Mouse (Mus musculus) lung, postnatal 25 days (tissue): ENCODE results near the gene Gm17545.

Source experiments
- DNase-seq: peaks from one replicate; pipeline ENCODE4 v3.0.0; 2022; ENCODE audit warnings: low spot score

Gene Gm17545

DNA sequence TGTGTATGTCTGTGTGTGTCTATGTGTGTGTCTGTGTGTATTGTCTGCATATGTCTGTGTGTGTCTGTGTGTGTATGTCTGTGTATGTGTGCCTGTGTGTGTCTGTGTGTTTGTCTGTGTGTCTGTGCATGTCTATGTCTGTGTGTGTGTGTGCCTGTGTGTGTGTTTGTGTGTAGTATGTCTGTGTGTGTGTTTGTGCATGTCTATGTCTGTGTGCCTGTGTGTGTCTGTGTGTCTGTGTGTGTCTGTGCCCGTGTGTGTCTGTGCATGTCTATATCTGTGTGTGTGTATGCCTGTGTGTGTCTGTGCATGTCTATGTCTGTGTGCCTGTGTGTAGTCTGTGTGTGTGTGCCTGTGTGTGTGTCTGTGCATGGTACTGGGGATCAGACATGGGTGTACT is 9.0 kb upstream of the Gm17545 start:
- DNase-seq = no peak

DNA sequence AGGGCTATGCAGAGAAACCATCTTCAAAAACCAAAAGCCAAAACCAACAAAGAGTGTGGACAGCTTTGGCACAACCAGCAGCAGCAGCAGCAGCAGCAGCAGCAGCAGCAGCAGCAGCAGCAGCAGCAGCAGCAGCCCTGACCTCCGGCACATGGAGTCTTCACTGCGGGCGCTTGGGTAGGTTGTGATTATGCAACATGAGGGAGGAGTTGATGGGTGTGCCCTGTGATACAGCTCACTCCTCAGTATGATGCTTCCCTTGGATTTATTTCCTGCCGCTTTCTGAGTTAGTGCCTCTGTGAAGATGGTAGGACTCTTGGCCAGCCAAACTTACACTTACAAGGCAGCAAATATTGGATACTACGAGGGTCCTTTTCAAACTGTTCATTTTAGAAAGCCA is 6.9 kb upstream of the Gm17545 start:
- no peak for DNase-seq

DNA sequence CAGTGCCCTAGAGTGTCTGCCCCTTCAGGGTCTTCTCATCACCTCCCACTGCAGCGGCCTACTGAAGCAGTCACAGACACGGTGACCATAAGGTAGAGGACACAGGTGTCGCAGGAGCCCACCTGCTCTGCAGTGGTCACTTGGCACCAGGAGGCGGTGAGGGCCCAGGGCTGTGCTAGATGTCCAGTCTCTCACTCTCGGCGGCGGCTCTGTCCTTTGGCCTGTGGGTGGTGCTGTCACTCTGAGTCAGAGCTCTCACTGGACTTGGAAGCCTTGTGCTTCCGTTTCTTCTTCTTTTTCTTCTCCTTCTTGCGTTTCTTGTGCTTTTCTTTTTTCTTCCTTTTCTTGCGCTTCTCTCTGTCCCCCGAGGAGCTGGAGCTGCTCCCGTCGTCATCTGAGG is 5.7 kb upstream of the Gm17545 start:
- no peak for DNase-seq

DNA sequence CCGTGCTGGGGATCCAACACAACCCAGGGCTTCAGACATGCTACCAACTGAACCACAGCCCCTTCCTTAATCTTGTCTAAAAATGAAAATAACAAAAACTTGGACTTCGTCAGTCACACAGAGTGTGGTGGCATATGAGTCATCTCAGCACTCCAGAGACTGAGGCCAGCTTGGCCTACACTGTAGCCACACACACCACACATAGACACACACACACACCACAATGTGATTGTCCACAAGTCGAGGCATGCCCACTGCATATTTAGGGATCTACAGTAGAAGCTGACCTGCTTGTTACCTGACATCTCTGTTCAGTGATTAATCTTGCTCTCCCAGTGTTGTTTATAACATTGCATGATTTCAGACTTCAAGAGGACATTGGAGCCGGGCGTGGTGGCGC is 4.9 kb upstream of the Gm17545 start:
- DNase-seq = no peak

DNA sequence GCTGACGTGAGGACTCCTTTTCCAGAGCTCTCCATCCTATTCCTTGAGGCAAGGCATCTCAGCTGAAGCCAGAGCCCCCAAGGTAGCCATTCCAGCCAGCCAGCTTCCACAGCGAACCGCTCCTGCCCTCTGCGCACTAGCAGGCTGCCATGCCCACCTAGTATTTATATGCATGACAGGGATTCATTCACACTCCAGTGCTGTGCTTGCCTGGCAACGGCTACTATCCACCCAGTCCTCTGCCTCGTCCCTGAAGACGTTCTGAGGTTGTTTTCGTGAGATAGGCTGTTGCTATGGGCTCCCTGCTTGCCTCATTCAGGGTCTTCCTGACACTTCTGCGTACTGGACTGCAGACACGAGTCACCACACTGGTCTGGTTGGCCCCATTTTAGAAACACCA is 1.4 kb upstream of the Gm17545 start:
- no peak for DNase-seq

DNA sequence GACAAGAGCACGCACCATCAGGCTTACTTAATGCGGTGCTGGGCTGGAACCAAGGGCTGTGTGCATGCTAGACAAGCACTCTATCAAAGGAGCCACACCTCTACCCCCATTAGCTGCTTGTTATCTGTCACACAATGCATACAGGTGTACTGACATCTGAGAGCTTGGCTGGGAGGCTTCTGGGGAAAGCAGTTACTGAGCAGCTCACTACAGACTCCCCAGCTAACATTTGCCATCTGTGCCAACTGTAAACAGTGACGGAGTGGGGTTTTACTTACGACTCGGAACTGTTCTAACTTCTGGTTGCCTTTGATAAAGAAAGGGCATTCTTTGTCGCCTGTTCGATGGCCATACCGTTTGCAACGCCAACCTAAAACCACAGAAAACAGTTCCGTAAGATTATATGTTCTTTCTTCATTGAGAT is 577 bp upstream of the Gm17545 start:
- DNase-seq = no peak

DNA sequence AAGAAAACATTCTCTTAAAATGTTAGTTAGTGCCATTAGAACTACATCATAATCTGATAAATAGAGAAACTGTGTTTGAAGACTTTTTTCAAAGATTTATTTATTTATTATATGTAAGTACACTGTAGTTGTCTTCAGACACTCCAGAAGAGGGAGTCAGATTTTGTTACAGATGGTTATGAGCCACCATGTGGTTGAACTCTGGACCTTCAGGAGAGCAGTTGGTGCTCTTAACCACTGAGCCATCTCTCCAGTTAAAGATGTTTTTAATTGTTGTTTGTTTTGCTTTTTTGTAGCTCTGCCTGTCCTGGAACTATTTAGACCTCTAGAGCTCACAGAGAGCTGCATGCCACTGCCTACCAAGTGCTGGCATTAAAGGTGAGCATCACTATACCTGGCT is 951 bp downstream of the Gm17545 start:
- no peak for DNase-seq

DNA sequence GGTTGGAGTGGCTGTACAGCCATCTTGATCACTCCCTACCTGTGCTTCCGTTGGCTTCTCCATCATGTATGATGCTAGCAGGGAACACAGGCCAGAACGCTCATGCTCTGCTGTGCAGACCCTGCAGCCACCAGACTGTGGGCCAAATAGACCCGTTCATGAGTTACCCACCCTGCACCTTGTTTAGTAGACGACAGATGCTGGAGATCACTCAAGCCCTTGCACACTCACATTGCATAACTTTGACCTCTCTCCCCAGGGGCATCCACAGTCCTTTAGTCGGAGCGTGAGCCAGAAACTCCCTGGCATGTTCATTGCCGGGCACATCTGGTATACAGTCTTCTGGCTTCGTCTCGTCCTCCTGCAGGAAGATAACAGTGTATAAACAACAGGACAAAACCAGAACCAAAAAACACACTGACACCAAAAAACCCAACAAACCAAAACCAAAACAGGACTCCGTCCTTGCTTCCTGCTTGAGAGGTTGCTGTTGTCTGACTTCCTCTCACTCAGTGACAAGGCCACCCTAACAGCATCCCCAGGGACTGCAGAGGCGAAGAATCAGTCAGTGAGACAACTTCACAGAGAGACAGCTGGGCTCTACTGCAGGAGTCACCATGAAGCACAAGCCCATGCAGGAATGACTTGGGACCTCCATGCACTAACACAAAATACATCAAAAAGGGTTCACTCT is 3.2 kb downstream of the Gm17545 start:
- peak; percentile 19 for DNase-seq

DNA sequence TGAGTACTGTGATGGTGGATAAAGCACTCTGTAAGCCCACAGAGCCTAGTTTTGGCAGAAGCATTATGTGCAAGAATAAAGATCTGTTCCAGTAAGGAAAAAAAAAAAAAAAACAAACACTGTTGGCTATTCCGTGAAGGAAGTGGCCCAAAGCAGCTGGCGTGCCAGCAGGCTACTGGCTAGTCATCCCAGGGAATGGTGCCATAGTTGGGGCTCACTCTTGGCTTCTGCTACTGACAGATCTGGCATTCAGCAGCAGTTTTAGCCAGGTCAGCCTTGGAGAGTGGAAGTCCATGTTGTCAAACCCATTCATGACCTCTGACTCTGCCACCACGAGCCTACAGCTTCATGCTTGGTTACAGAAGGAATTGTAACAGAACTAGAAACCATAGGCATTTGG is 7.9 kb downstream of the Gm17545 start:
- DNase-seq = no peak

DNA sequence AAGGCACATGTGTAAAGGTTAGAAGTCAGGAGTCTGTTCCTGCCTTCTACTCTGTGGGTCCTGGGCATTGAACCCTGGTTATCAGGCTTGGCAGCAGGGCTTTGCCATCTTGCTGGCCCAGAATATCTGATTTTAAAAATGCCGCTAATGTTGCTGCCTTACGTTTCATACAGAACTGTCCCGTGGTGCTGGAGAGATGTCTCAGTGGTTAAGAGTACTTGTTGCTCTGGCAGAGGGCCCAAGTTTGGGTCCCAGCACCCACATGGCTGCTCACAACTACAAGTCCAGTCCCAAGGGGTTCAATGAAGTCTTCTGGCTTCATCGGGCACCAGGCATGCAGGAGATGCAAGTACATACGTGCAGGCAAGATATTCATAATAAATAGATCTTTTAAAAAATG is 12.1 kb downstream of the Gm17545 start:
- no peak for DNase-seq

DNA sequence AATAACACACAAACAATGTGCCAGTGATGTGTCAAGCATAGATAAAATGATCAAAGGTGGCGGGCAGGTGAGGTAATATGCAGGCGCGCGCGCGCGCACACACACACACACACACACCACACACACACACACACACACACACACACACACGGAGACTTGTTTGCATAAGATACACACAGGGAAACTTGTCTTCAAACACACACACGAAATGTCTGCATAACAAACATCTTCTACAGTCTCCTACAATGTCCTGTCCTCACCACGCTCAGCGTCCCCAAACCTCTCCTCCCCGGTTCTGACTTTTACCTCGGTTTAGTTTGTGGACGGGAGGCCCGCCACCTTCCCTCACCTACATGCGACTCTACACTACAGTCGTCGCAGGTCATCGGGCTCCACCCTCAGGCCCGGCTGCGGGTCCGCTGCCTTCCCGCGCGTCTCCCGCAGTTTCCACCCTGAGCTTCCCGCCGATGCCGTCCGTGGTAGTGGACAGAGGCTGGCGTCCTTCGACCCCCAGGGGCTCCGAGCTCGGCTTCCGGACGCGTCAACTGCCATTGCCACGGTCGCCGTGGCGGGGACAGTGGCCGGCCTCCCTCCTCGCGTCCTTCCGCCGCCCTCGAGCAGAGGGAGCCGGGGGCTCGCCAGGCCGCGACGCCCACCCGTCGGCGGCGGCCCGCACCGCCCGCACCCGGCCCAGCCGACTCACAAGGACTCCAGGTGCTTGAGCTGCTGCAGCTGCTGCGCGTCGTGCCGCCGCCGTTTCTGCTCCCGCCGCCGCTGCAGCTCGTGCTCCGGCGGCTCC is 13.5 kb downstream of the Gm17545 start:
- peak; percentile 31 for DNase-seq

DNA sequence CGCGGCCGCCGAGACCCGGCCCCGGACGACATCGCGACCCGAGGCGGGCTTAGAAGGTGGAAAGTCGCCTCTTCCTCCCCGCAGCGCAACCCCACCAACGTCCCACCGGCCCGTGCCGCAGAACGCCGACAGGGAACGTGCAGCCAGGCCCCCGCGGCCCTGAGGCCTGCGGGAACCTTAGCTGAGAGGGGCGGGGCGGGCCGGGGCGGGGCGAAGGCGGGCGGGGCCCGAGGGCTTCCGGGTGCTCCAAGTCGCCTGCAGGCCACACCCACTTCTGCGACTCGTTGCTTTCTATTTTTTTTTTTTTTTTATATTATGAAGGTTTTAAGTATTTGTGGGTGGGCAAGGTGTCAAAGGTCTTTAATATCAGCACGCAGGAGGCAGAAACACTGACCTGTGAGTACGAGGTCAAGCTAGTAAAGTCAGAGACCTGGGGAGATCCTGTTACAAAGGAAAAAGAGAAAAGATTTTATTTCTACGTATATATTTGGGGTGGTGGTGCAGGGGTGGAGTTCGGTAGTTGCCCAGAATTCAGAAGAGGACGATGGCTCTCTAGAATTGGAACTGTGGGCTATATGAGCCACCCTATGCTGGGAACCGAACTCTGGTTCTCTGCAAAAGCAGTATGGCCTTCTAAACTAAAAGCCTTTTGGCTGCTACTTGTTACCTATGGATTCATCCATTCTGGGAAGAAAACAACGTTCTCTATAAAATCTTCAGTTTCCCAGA is 14.2 kb downstream of the Gm17545 start:
- peak; percentile 56 for DNase-seq

DNA sequence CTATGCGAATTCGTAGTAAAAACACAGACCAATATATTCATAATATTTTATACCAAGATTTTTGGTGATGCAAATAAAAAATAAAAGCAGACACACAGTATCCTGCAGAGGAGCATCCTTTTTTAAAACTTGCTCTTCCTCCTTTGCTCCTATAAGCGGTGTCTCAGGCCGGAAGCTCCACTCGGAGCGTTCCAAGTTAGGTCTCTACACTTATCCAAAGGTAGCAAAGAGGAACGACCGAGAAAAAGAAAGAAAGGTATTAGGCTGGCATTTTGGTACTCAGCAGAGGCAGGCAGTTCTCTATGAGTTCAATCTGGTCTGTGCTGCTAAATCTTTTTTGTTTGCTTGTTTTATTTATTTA is 14.8 kb downstream of the Gm17545 start:
- no peak for DNase-seq

DNA sequence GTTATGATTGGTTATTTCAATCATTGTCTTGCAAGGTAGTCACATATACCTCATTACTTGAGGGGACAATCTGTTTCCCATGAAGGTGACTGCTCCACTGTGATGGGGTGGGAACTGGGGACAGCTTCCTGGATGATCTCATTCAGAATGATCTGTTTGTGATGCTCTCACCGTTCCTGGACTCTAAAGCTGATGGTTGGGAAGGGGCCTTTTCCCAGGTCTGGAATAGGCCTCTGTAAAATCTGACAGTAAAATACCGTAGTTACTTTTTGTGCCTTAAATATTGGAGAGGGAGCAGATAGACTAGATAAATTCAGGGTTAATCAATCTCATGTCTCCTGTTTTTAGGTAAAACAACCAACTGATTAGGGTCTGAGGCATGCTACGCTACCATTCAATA is 15.6 kb downstream of the Gm17545 start, which contains the start of gene Rp9:
Gene Rp9 (minus strand): TSS at position 101 of the 400 bp plus-strand sequence.
- DNase-seq = no peak

DNA sequence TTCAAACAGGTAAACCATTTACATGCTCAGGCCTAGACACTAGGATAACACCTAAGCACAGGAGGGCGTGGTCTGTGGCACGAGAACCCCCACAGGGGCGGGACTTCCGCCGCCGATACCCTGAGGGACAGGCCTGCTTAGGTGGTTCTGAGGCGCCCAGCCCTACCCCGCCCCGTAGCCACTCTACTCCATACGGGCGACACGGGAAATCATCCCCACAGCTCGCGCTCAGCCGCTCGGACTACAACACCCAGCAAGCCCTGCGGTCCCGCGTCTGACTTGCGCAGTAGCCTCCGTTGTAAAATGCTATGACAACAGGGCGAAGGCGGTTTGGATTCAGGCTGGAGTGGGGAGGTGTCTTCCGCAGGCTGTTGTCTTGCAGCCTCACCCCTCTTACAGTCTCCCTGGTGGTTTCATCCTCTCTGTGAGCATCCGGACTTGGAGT is 21.4 kb downstream of the Gm17545 start, which contains the start of gene Bbs9:
Gene Bbs9 (plus strand): TSS at position 292 of the 445 bp plus-strand sequence.
- DNase-seq = peak; percentile 94

DNA sequence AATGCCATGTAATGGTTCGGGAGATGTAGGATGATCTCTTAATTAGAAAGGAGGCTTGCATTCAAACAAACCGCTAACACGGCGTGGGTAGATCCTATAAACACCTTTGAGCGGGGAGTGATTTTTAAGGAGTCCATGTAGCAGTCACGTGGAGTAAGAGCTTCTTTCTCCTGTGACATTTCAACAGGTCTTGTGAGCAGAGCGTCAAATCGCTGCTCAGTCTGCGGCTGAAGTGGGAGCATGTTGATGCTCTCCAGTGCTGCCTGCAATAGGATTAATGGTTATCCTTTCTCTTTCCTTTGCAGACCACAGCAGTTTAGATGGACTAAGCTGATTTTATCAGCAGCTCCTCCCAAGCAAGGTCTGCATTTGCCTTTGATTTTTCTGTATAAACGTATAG is 22.2 kb downstream of the Gm17545 start:
- DNase-seq = no peak

DNA sequence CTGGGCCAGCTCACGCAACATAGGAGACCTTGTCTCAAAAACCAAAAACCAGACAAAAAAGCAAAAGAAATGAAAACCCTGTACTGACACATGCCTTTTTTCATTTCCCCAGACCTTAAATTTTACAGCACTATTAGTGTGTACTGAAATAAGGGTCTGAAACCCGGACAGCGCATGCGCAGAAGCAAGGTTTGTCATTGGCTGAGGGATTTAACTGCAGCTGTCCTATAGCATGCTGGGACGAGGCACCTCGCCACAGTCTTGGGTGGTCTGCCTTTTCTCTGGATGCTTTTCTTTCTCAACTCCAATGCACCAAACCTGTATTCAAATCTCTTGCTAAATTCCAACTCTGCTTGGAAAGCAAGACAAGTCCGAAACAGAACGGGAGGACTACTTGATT is 24.9 kb downstream of the Gm17545 start:
- no peak for DNase-seq

DNA sequence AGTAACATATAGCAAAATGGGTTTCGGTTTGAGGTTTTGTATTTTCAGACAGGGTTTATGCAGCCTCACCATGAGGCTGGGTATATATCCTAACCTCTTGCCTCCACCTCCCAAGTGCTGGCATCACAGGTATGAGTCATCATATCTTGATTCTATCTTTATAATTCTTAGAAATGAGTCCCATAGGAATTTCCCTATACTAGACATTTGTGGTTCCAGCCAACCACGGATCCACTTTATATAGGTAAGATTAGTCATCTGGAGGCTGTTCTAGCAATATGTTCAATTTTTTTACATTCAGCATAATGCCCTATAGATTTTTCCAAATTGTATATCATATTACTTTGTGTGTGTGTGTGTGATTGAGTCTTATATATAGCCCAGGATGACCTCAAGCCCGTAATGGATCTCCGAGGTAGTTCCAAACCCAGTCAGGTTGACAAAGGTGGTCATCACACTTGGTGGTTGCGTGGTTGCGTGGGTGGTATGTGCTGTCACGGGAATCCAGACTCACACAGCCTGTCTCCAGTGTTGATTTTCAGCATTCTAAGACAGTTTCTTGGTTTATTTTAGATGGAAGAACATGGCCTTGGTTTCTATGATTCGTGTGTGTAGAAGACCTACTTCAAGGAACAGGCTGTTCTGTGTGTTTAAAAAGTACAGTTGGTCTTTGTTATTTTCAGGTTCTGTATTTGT is 29.9 kb downstream of the Gm17545 start:
- no peak for DNase-seq

DNA sequence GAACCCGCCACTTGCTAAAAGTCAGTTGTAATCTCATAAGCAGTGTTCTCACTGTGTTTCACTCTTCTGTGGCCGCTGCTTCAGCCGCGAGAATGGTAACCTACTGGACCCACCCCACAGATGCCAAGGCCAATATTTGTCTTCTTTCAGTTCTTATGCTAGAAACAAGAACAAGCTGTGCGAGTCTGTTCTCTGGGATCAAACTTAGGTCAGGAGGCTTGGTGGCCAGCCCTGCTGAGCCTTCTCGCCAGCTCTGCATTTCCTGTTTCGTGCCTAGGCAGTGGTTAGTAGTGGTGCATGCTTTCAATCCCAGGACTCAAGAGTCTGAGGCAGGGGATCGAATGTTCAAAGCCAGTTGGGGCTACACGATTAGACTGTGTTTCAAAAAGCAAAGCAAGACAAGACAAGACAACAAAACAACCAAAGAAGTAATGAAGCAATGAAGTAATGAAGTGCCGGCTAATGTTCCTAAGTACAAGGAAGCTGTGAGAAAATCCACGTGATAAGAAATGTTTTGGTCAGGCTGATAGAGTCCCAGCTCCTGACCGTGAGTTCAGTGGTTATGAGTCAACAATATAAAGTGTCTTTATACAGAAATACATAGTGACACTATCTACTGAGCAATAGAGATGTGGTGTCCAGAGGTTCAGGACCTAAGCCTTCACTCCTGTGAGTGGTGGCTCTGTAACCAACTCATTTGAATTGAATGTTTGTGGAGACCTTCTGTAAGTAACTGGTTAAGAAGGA is 30.6 kb downstream of the Gm17545 start:
- peak; percentile 59 for DNase-seq

DNA sequence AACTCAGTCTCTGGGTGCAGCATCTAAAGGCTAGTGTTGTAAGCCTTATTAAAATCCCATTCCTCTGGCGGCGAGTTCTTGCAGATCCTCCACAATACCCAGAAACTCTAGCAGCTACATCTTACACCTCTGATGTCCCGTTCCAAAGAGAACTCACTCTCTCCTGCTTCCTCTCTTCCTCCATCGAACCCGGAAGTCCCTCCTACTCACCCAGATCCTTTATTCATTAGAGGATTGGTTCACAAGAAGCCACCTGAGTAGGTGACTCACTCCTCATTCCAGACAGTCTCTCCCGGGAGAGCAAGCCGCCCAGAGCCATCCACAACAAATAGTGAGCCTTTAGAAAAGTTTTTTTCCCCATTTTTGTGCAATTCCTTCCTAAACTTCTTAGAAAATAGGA is 32.1 kb downstream of the Gm17545 start:
- peak; percentile 15 for DNase-seq

DNA sequence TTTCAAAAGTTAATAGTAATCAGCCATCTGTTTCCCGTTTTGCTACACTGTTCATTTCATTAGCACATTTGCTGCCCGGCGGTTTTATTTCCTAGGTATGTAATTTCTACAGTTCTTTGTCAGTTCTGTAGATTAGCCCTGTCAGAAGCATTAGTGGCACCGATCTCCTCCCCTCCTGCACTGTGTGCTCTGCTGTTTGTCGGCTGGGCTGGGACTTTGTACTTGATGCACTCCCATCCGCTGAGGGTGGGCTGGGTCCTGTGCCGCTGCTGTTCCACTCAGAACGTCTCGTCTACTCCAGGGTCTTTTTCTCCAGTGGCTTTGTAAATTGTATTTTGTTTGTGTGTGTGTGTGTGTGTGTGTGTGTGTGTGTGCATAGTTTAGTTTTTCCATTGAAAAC is 34.9 kb downstream of the Gm17545 start:
- no peak for DNase-seq
